Mouse (Mus musculus) gastrocnemius, postnatal 25 days (tissue): ENCODE results near the gene Mrpl4. TPM values are rescaled to one million over a fixed set of nuclear protein-coding genes. Genes with fewer than 3 reads are reported as not detected.
"Not testable (repeated sequence)": the region's sequence is repeated elsewhere in the genome, so short reads cannot be mapped to it uniquely, and the experiment has no call there.

Experiments
- DNase-seq: peaks from one replicate; pipeline ENCODE4 v3.0.0; 2022
- total RNA-seq, 2 experiments: library from RNA; stranded (reverse); gene quantifications; 1 replicate in 1 of 2; 2 replicates in 1 of 2; pipeline ENCODE4 v1.2.3; 2021

Gene Mrpl4
- total RNA-seq, 2 experiments from 2014 or later = 61.9 to 62.8 TPM

- DNase-seq = no peak
Measured at GRCm38 (mm10) chr9:20983169-20983568, 19.4 kb upstream of the Mrpl4 start.

- DNase-seq = peak; percentile 54
Measured at GRCm38 (mm10) chr9:20986952-20987686, 15.4 kb upstream of the Mrpl4 start.

- DNase-seq = no peak
Measured at GRCm38 (mm10) chr9:20987953-20988352, 14.6 kb upstream of the Mrpl4 start.

- DNase-seq = no peak
Measured at GRCm38 (mm10) chr9:20990861-20991260, 11.7 kb upstream of the Mrpl4 start.

GRCm38 (mm10) chr9:20991587-20991986 is 11.0 kb upstream of the Mrpl4 start:
- no peak for DNase-seq

GRCm38 (mm10) chr9:20993165-20993898 is 9.2 kb upstream of the Mrpl4 start:
- no peak for DNase-seq

GRCm38 (mm10) chr9:20995069-20995468 is 7.5 kb upstream of the Mrpl4 start:
- DNase-seq = no peak

- no peak for DNase-seq
Measured at GRCm38 (mm10) chr9:20997065-20997464, 5.5 kb upstream of the Mrpl4 start.

- not testable (repeated sequence) for DNase-seq
Measured at GRCm38 (mm10) chr9:20998337-20998736, 4.2 kb upstream of the Mrpl4 start.

GRCm38 (mm10) chr9:21000811-21001210 is 1.7 kb upstream of the Mrpl4 start:
- no peak for DNase-seq

- DNase-seq = no peak
Measured at GRCm38 (mm10) chr9:21001651-21002200, 812 bp upstream of the Mrpl4 start.

- no peak for DNase-seq
Measured at GRCm38 (mm10) chr9:21002270-21002626, 290 bp upstream of the Mrpl4 start.

- no peak for DNase-seq
Measured at GRCm38 (mm10) chr9:21007313-21007952, 4.9 kb downstream of the Mrpl4 start.

GRCm38 (mm10) chr9:21008007-21008406 is 5.5 kb downstream of the Mrpl4 start:
- DNase-seq = no peak

GRCm38 (mm10) chr9:21010362-21010761 is 7.8 kb downstream of the Mrpl4 start:
- peak; percentile 54 for DNase-seq

- DNase-seq = not testable (repeated sequence)
Measured at GRCm38 (mm10) chr9:21010939-21011541, 8.5 kb downstream of the Mrpl4 start.

- DNase-seq = no peak
Measured at GRCm38 (mm10) chr9:21011846-21012312, 9.3 kb downstream of the Mrpl4 start.

- no peak for DNase-seq
Measured at GRCm38 (mm10) chr9:21012368-21012767, 9.8 kb downstream of the Mrpl4 start.

- peak; percentile 62 for DNase-seq
Measured at GRCm38 (mm10) chr9:21014691-21015570, 12.4 kb downstream of the Mrpl4 start.

GRCm38 (mm10) chr9:21015571-21016130 is 13.1 kb downstream of the Mrpl4 start, which contains the start of gene Icam1:
TSS of gene Icam1 (plus strand) at chr9:21015985.
- DNase-seq = peak; percentile 58
